In genomic region chr16:38456812-38457567, GRCm38 (mm10) we compare ENCODE assay signal across 21 mouse cellular contexts. TPM values are rescaled to one million over a fixed set of nuclear protein-coding genes. Genes with fewer than 3 reads are reported as not detected.
A peak's percentile ranks its signal among the peaks of the same experiment; 100 is the strongest.
DNase-seq lines count a peak whose midpoint lies in the region; ATAC-seq and TF ChIP-seq lines count a peak whose summit lies in the region.
"Had no signal": no experiment of that assay in that cellular context is flagged by ENCODE, and none has a peak within 500 bp of the region (broad histone marks: within the 10 kb centered on the region; RNA-seq: fewer than 3 reads in every experiment).

No protein-coding gene starts in this region.

- H3K4me2 ChIP-seq in kidney, embryonic 16.5 days (replicated peaks; ENCODE audit: low read depth, low read length), result no peak overlapping the region
- no peak overlapping the region for H3K4me2 ChIP-seq in forebrain, embryonic 11.5 days (ENCODE audit: low read depth, low read length, severe bottlenecking)
- H3K4me2 ChIP-seq in hindbrain, embryonic 16.5 days (ENCODE audit: low read length), result no peak overlapping the region
- H3K4me2 ChIP-seq: forebrain, embryonic 12.5 days; heart, embryonic 15.5 days; neural tube, embryonic 15.5 days had no signal

- peak overlapping the region; percentile 3; the same call in 1 of the 2 replicates for H3K27ac ChIP-seq in thymus, adult 2 months (ENCODE audit: control insufficient read depth, insufficient read depth, low read length)
- H3K27ac ChIP-seq in macrophage, result peak overlapping the region; percentile 80
- no peak overlapping the region for H3K27ac ChIP-seq in kidney, embryonic 16.5 days (ENCODE audit: low read length)
- no peak overlapping the region for H3K27ac ChIP-seq in forebrain, embryonic 11.5 days (ENCODE audit: low read depth, low read length)
- no peak overlapping the region for H3K27ac ChIP-seq in hindbrain, embryonic 16.5 days (ENCODE audit: low read depth, low read length)
- H3K27ac ChIP-seq: forebrain, embryonic 12.5 days; heart, embryonic 15.5 days; left cerebral cortex, adult 2 months; liver, embryonic 14.5 days; neural tube, embryonic 15.5 days had no signal

- no peak for ATAC-seq in kidney, embryonic 16.5 days (ENCODE audit: low FRiP score, low TSS enrichment)
- no peak for ATAC-seq in forebrain, embryonic 11.5 days (replicated peaks; ENCODE audit: low FRiP score)
- ATAC-seq in hindbrain, embryonic 16.5 days, result no peak
- ATAC-seq: inflammation-experienced regulatory T-cells, adult 6 months had no signal

- no peak overlapping the region for H3K4me3 ChIP-seq in thymus, adult 2 months (ENCODE audit: control insufficient read depth, insufficient read depth, low read length)
- peak overlapping the region; percentile 54 for H3K4me3 ChIP-seq in macrophage (ENCODE audit: inconsistent target)
- no peak overlapping the region for H3K4me3 ChIP-seq in kidney, embryonic 16.5 days (ENCODE audit: low read length)
- H3K4me3 ChIP-seq in forebrain, embryonic 11.5 days (ENCODE audit: low read depth, low read length), result no peak overlapping the region
- no peak overlapping the region for H3K4me3 ChIP-seq in hindbrain, embryonic 16.5 days (ENCODE audit: low read length)
- H3K4me3 ChIP-seq: forebrain, embryonic 12.5 days; heart, embryonic 15.5 days; left cerebral cortex, adult 2 months; neural tube, embryonic 15.5 days had no signal

- no peak for TF ChIP-seq CTCF in thymus, adult 2 months (IDR thresholded peaks at IDR 0.05; ENCODE audit: borderline replicate concordance, control insufficient read depth, extremely low read depth, insufficient read depth, low read length, poor library complexity)

- peaks cover 9% of the 10 kb centered on the region for H3K4me1 ChIP-seq in thymus, adult 2 months (replicated peaks; ENCODE audit: control insufficient read depth, insufficient read depth, low read length)
- H3K4me1 ChIP-seq in kidney, embryonic 16.5 days (ENCODE audit: insufficient read depth, low read length), result peaks cover 1% of the 10 kb centered on the region
- H3K4me1 ChIP-seq in forebrain, embryonic 11.5 days (replicated peaks; ENCODE audit: control insufficient read depth, insufficient read depth, low read length), result no peaks in the 10 kb centered on the region
- H3K4me1 ChIP-seq in hindbrain, embryonic 16.5 days (ENCODE audit: control insufficient read depth, insufficient read depth, low read depth, low read length), result peaks cover under 1% of the 10 kb centered on the region; the same call in 1 of the 2 replicates

- intact Hi-C loops in heart, postnatal 10 days (cut with DNase I), result no loop called here

- TF ChIP-seq POLR2A in thymus, adult 2 months (IDR thresholded peaks at IDR 0.05; ENCODE audit: control insufficient read depth, extremely low read depth, insufficient read depth, low read length, poor library complexity), result no peak

- 36% methylated on average over 11 of the region's 11 CpGs for WGBS in thymus, adult 2 months
- 10% methylated on average over 11 of the region's 11 CpGs for WGBS in macrophage (ENCODE audit: missing documents)
- 53% methylated on average over 11 of the region's 11 CpGs for WGBS in kidney, embryonic 16.5 days
- 68% methylated on average over 11 of the region's 11 CpGs for WGBS in forebrain, embryonic 11.5 days
- WGBS in hindbrain, embryonic 16.5 days, result 61% methylated on average over 11 of the region's 11 CpGs

- H3K79me2 ChIP-seq in macrophage (ENCODE audit: inconsistent target), result peaks cover 51% of the 10 kb centered on the region

- H3K9ac ChIP-seq in kidney, embryonic 16.5 days (replicated peaks; ENCODE audit: low read length), result no peak overlapping the region
- H3K9ac ChIP-seq in forebrain, embryonic 11.5 days (ENCODE audit: low read length), result no peak overlapping the region
- no peak overlapping the region for H3K9ac ChIP-seq in hindbrain, embryonic 16.5 days (ENCODE audit: low read depth, low read length)
- H3K9ac ChIP-seq: forebrain, embryonic 12.5 days; heart, embryonic 15.5 days; liver, embryonic 14.5 days; neural tube, embryonic 15.5 days had no signal

- H3K9me3 ChIP-seq in kidney, embryonic 16.5 days (ENCODE audit: low read length), result no peaks in the 10 kb centered on the region
- H3K9me3 ChIP-seq in forebrain, embryonic 11.5 days (ENCODE audit: control insufficient read depth, low read length), result no peaks in the 10 kb centered on the region
- H3K9me3 ChIP-seq in hindbrain, embryonic 16.5 days (ENCODE audit: control insufficient read depth, low read length), result no peaks in the 10 kb centered on the region
- H3K9me3 ChIP-seq: forebrain, embryonic 12.5 days; heart, embryonic 15.5 days; neural tube, embryonic 15.5 days had no signal

- no peaks in the 10 kb centered on the region for H3K36me3 ChIP-seq in thymus, adult 2 months (ENCODE audit: control insufficient read depth, insufficient read depth, low read length)
- H3K36me3 ChIP-seq in macrophage (ENCODE audit: inconsistent target), result no peaks in the 10 kb centered on the region
- H3K36me3 ChIP-seq in kidney, embryonic 16.5 days (ENCODE audit: insufficient read depth, low read length), result no peaks in the 10 kb centered on the region
- H3K36me3 ChIP-seq in forebrain, embryonic 11.5 days (ENCODE audit: control insufficient read depth, insufficient read depth, low read length), result no peaks in the 10 kb centered on the region
- H3K36me3 ChIP-seq in hindbrain, embryonic 16.5 days (ENCODE audit: control insufficient read depth, insufficient read depth, low read length), result no peaks in the 10 kb centered on the region
- H3K36me3 ChIP-seq: forebrain, embryonic 12.5 days; heart, embryonic 15.5 days; neural tube, embryonic 15.5 days had no signal

- H3K27me3 ChIP-seq in thymus, adult 2 months (ENCODE audit: control insufficient read depth, insufficient read depth, low read length), result no peaks in the 10 kb centered on the region
- H3K27me3 ChIP-seq in kidney, embryonic 16.5 days (ENCODE audit: insufficient read depth, low read length), result no peaks in the 10 kb centered on the region
- H3K27me3 ChIP-seq in forebrain, embryonic 11.5 days (ENCODE audit: control insufficient read depth, insufficient read depth, low read length), result no peaks in the 10 kb centered on the region
- no peaks in the 10 kb centered on the region for H3K27me3 ChIP-seq in hindbrain, embryonic 16.5 days (replicated peaks; ENCODE audit: control insufficient read depth, insufficient read depth, low read length)
- H3K27me3 ChIP-seq: forebrain, embryonic 12.5 days; heart, embryonic 15.5 days; neural tube, embryonic 15.5 days had no signal

- DNase-seq in heart, adult 11 months, result peak; percentile 95
- no peak for DNase-seq in heart, postnatal 10 days
- DNase-seq in thymus, adult 2 months, result no peak
- no peak for DNase-seq in thymus, adult 18-20 months
- no peak for DNase-seq in forebrain, embryonic 11.5 days (ENCODE audit: low spot score)
- DNase-seq: adrenal gland, postnatal 14 days; cerebellum, adult 18-20 months; gastrocnemius, postnatal 10 days; kidney, postnatal 14 days; midbrain, embryonic 14.5 days; right cerebral cortex, postnatal 4 days had no signal

RNA-seq across cellular contexts. Expression of gene Cd80, which starts 1.6 kb away (rescaled TPM):
- under 1 TPM; 0.53 to 0.84 TPM for total RNA-seq in heart, postnatal 10 days (2021)
- 3.5 and 5.2 TPM in 2 replicates for polyA plus RNA-seq in thymus, adult 2 months (2012; rRNA removed)
- 100 to 1,000 TPM in 5 of 26 experiments, 10 to 100 TPM in 21; 28.0 to 147 (median 45.2) TPM for total RNA-seq in macrophage (2018; cell fraction: chromatin; rRNA removed)
- total RNA-seq in macrophage (2018; cell fraction: cytosol; rRNA removed), result 10 to 100 TPM; 11.2 to 55.6 (median 14.9) TPM
- 100 to 1,000 TPM in 6 of 26 experiments, 10 to 100 TPM in 20; 23.0 to 146 (median 51.2) TPM for total RNA-seq in macrophage (2018; cell fraction: nucleus; rRNA removed)
- 10.3 to 13.1 TPM (median 11.9 TPM) in 3 replicates for polyA plus RNA-seq in macrophage (2018)
- polyA plus RNA-seq in kidney, embryonic 16.5 days (2015; fragmentation: Nextera tagmentation; extraction: Ambion mirVana), result 0.32 and 0.41 TPM in 2 replicates
- 0.45 and 0.73 TPM in 2 replicates for polyA plus RNA-seq in forebrain, embryonic 11.5 days (2014; fragmentation: Nextera tagmentation; extraction: Ambion mirVana)
- 0.30 and 0.60 TPM in 2 replicates for polyA plus RNA-seq in hindbrain, embryonic 16.5 days (2015; fragmentation: Nextera tagmentation; extraction: Ambion mirVana)

RNA-seq across cellular contexts. Expression of gene Adprh, which starts 4.5 kb away (rescaled TPM):
- total RNA-seq in heart, postnatal 10 days (2021), result 10 to 100 TPM; 32.2 to 33.6 TPM
- 49.8 and 54.2 TPM in 2 replicates for polyA plus RNA-seq in thymus, adult 2 months (2012; rRNA removed)
- total RNA-seq in macrophage (2018; cell fraction: chromatin; rRNA removed), result 10 to 100 TPM in 25 of 26 experiments, 1 to 10 TPM in 1; 9.4 to 23.4 (median 14.9) TPM
- total RNA-seq in macrophage (2018; cell fraction: cytosol; rRNA removed), result 10 to 100 TPM; 32.4 to 51.8 (median 39.2) TPM
- 10 to 100 TPM; 16.6 to 51.0 (median 30.7) TPM for total RNA-seq in macrophage (2018; cell fraction: nucleus; rRNA removed)
- 22.0 to 44.8 TPM (median 35.9 TPM) in 3 replicates for polyA plus RNA-seq in macrophage (2018)
- 94.3 and 102 TPM in 2 replicates for polyA plus RNA-seq in kidney, embryonic 16.5 days (2015; fragmentation: Nextera tagmentation; extraction: Ambion mirVana)
- polyA plus RNA-seq in forebrain, embryonic 11.5 days (2014; fragmentation: Nextera tagmentation; extraction: Ambion mirVana), result 135 and 137 TPM in 2 replicates
- 159 and 165 TPM in 2 replicates for polyA plus RNA-seq in hindbrain, embryonic 16.5 days (2015; fragmentation: Nextera tagmentation; extraction: Ambion mirVana)

RNA-seq across cellular contexts. Expression of gene Pla1a, which starts 24.0 kb away (rescaled TPM):
- total RNA-seq in heart, postnatal 10 days (2021), result 10 to 100 TPM in 1 of 2 experiments, 1 to 10 TPM in 1; 9.8 to 12.1 TPM
- polyA plus RNA-seq in thymus, adult 2 months (2012; rRNA removed), result 4.1 and 5.5 TPM in 2 replicates
- 10 to 100 TPM in 1 of 26 experiments, 1 to 10 TPM in 4, under 1 TPM in 2, not detected in 19; 0.56 to 19.4 (median 1.3) TPM for total RNA-seq in macrophage (2018; cell fraction: chromatin; rRNA removed)
- total RNA-seq in macrophage (2018; cell fraction: cytosol; rRNA removed), result 1 to 10 TPM in 5 of 26 experiments, under 1 TPM in 12, not detected in 9; 0.14 to 1.8 (median 0.55) TPM
- 1 to 10 TPM in 6 of 26 experiments, under 1 TPM in 11, not detected in 9; 0.30 to 9.4 (median 0.69) TPM for total RNA-seq in macrophage (2018; cell fraction: nucleus; rRNA removed)
- not detected in 3 replicates for polyA plus RNA-seq in macrophage (2018)
- polyA plus RNA-seq in kidney, embryonic 16.5 days (2015; fragmentation: Nextera tagmentation; extraction: Ambion mirVana), result 9.4 and 10.0 TPM in 2 replicates
- 0.15 and 0.25 TPM in 2 replicates for polyA plus RNA-seq in forebrain, embryonic 11.5 days (2014; fragmentation: Nextera tagmentation; extraction: Ambion mirVana)
- 0.81 and 0.84 TPM in 2 replicates for polyA plus RNA-seq in hindbrain, embryonic 16.5 days (2015; fragmentation: Nextera tagmentation; extraction: Ambion mirVana)
- polyA plus RNA-seq: embryonic facial prominence, embryonic 11.5 days had no signal

Comparison
In these comparisons a context has a peak if more than half of its experiments do, and no peak if none do; other contexts are left out.
1. H3K27ac ChIP-seq: peak in thymus, adult 2 months (single experiment) and macrophage (single experiment); none in kidney, embryonic 16.5 days (single experiment), forebrain, embryonic 11.5 days (single experiment) and hindbrain, embryonic 16.5 days (single experiment).